Comparison of ENCODE assay signal across 14 mouse cellular contexts in the genomic region with DNA sequence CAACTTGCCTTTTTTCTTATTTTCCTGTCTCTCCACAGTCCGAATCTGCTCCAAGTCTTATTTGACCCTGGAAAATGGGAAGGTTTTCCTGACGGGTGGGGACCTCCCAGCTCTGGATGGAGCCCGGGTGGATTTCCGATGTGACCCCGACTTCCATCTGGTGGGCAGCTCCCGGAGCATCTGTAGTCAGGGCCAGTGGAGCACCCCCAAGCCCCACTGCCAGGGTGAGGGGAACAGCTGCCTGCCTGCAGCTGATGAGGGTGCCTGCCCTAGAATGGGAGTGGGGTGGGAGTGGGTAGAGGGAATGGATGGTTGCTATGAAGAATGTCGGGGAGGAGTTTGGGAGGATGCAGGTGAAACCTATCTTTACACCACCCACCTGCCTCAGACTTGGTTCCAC. TPM values are rescaled to one million over a fixed set of nuclear protein-coding genes. Genes with fewer than 3 reads are reported as not detected.
DNase-seq lines count a peak whose midpoint lies in the region; ATAC-seq and TF ChIP-seq lines count a peak whose summit lies in the region.
"Had no signal": no experiment of that assay in that cellular context is flagged by ENCODE, and none has a peak within 500 bp of the region (broad histone marks: within the 10 kb centered on the region; RNA-seq: fewer than 3 reads in every experiment).

No protein-coding gene starts in this region.

- ATAC-seq in hindbrain, embryonic 15.5 days (ENCODE audit: low FRiP score, low read depth) = no peak
- ATAC-seq in neural tube, embryonic 15.5 days (ENCODE audit: low FRiP score) = no peak
- no peak for ATAC-seq in liver, embryonic 12.5 days
- ATAC-seq: inflammation-experienced regulatory T-cells, adult 6 months had no signal

- TF ChIP-seq POLR2A in heart, adult 2 months (IDR thresholded peaks at IDR 0.05; ENCODE audit: insufficient read depth, low read depth, low read length) = no peak

- 63% methylated on average over 7 of the region's 7 CpGs for WGBS in hindbrain, embryonic 15.5 days
- 70% methylated on average over 7 of the region's 7 CpGs for WGBS in neural tube, embryonic 15.5 days
- 55% methylated on average over 7 of the region's 7 CpGs for WGBS in liver, embryonic 12.5 days (ENCODE audit: insufficient replicate concordance)
- 69% methylated on average over 7 of the region's 7 CpGs for WGBS in heart, adult 2 months

- no peak for TF ChIP-seq EP300 in heart, adult 2 months (IDR thresholded peaks at IDR 0.05; ENCODE audit: insufficient read depth, low read depth, low read length)

- H3K9ac ChIP-seq in hindbrain, embryonic 15.5 days = peak overlapping the region; percentile 100
- H3K9ac ChIP-seq in neural tube, embryonic 15.5 days (replicated peaks) = peak overlapping the region; percentile 48
- no peak overlapping the region for H3K9ac ChIP-seq in liver, embryonic 12.5 days
- H3K9ac ChIP-seq in heart, adult 2 months (ENCODE audit: low read depth, low read length) = no peak overlapping the region
- H3K9ac ChIP-seq: limb, embryonic 15.5 days had no signal

- no peaks in the 10 kb centered on the region for H3K9me3 ChIP-seq in hindbrain, embryonic 15.5 days
- no peaks in the 10 kb centered on the region for H3K9me3 ChIP-seq in neural tube, embryonic 15.5 days (replicated peaks)
- H3K9me3 ChIP-seq in liver, embryonic 12.5 days (replicated peaks) = no peaks in the 10 kb centered on the region
- H3K9me3 ChIP-seq: limb, embryonic 15.5 days had no signal

- peak overlapping the region; percentile 77 for H3K4me2 ChIP-seq in hindbrain, embryonic 15.5 days
- H3K4me2 ChIP-seq in neural tube, embryonic 15.5 days = peak overlapping the region; percentile 84
- H3K4me2 ChIP-seq in liver, embryonic 12.5 days = no peak overlapping the region
- H3K4me2 ChIP-seq: limb, embryonic 15.5 days had no signal

- intact Hi-C loops in heart, adult 2 months (cut with DNase I) = loop anchor here (2.0 to 5.0 kb wide), 3 partner anchors 134 to 211 kb away; partner anchors contain the start of genes Trim26 and Trim40

- peak overlapping the region; percentile 88 for H3K4me3 ChIP-seq in hindbrain, embryonic 15.5 days
- peak overlapping the region; percentile 90 for H3K4me3 ChIP-seq in neural tube, embryonic 15.5 days (replicated peaks)
- no peak overlapping the region for H3K4me3 ChIP-seq in liver, embryonic 12.5 days
- H3K4me3 ChIP-seq in heart, adult 2 months = no peak overlapping the region
- H3K4me3 ChIP-seq: limb, embryonic 15.5 days had no signal

- no peaks in the 10 kb centered on the region for H3K27me3 ChIP-seq in hindbrain, embryonic 15.5 days
- H3K27me3 ChIP-seq in neural tube, embryonic 15.5 days (replicated peaks) = no peaks in the 10 kb centered on the region
- peaks cover 98% of the 10 kb centered on the region for H3K27me3 ChIP-seq in liver, embryonic 12.5 days (replicated peaks)
- 0 out of 2 replicates have a peak, but pooled peaks cover 2% of the 10 kb centered on the region for H3K27me3 ChIP-seq in heart, adult 2 months (ENCODE audit: control insufficient read depth, insufficient read depth, low read length)

- H3K79me2 ChIP-seq in heart, adult 2 months (replicated peaks; ENCODE audit: control insufficient read depth, insufficient read depth, low read length) = no peaks in the 10 kb centered on the region

- H3K27ac ChIP-seq in hindbrain, embryonic 15.5 days (replicated peaks) = no peak overlapping the region
- H3K27ac ChIP-seq in neural tube, embryonic 15.5 days (replicated peaks) = 0 out of 2 replicates have a peak overlapping the region, but pooled peaks have one; percentile 97
- no peak overlapping the region for H3K27ac ChIP-seq in liver, embryonic 12.5 days
- H3K27ac ChIP-seq in heart, adult 2 months = no peak overlapping the region
- H3K27ac ChIP-seq: limb, embryonic 15.5 days; stomach, postnatal 0 days had no signal

- TF ChIP-seq CTCF in heart, adult 2 months (IDR thresholded peaks at IDR 0.05) = no peak; the same call in 1 of the 2 replicates

- no peaks in the 10 kb centered on the region for H3K36me3 ChIP-seq in hindbrain, embryonic 15.5 days
- H3K36me3 ChIP-seq in neural tube, embryonic 15.5 days = no peaks in the 10 kb centered on the region
- no peaks in the 10 kb centered on the region for H3K36me3 ChIP-seq in liver, embryonic 12.5 days
- no peaks in the 10 kb centered on the region for H3K36me3 ChIP-seq in heart, adult 2 months (ENCODE audit: control insufficient read depth, insufficient read depth, low read length)
- H3K36me3 ChIP-seq: limb, embryonic 15.5 days had no signal

- peaks cover 69% of the 10 kb centered on the region for H3K4me1 ChIP-seq in hindbrain, embryonic 15.5 days (replicated peaks)
- peaks cover 65% of the 10 kb centered on the region for H3K4me1 ChIP-seq in neural tube, embryonic 15.5 days
- peaks cover 34% of the 10 kb centered on the region for H3K4me1 ChIP-seq in liver, embryonic 12.5 days
- 0 out of 2 replicates have a peak, but pooled peaks cover 2% of the 10 kb centered on the region for H3K4me1 ChIP-seq in heart, adult 2 months (ENCODE audit: control insufficient read depth, insufficient read depth, low read length)

- peak; percentile 14 for DNase-seq in kidney, postnatal 10 days
- no peak for DNase-seq in kidney, postnatal 14 days
- peak; percentile 32 to 38 for DNase-seq in cerebellum, postnatal 10 days
- DNase-seq in heart, adult 2 months = no peak
- DNase-seq in urinary bladder, adult 18-20 months (ENCODE audit: low spot score in 2 of 2) = no peak
- DNase-seq: lung, postnatal 14 days had no signal

RNA-seq across cellular contexts. Expression of gene Gabbr1, which starts 2.6 kb away (rescaled TPM):
- 85.2 and 86.0 TPM in 2 replicates for polyA plus RNA-seq in hindbrain, embryonic 15.5 days (2015; fragmentation: Nextera tagmentation; extraction: Ambion mirVana)
- polyA plus RNA-seq in neural tube, embryonic 15.5 days (2015; fragmentation: Nextera tagmentation; extraction: Ambion mirVana) = 77.9 and 90.1 TPM in 2 replicates
- 1.1 and 1.6 TPM in 2 replicates for polyA plus RNA-seq in liver, embryonic 12.5 days (2016; fragmentation: Nextera tagmentation; extraction: Ambion mirVana)
- total RNA-seq in heart, adult 2 months (2021) = 1 to 10 TPM; 6.5 to 6.7 TPM
- polyA plus RNA-seq in heart, adult 2 months (2012; rRNA removed) = 15.5 and 17.4 TPM in 2 replicates

RNA-seq across cellular contexts. Expression of gene Mog, which starts 25.2 kb away (rescaled TPM):
- polyA plus RNA-seq in hindbrain, embryonic 15.5 days (2015; fragmentation: Nextera tagmentation; extraction: Ambion mirVana) = 2.3 TPM in 2 replicates
- polyA plus RNA-seq in neural tube, embryonic 15.5 days (2015; fragmentation: Nextera tagmentation; extraction: Ambion mirVana) = 1.5 and 2.0 TPM in 2 replicates
- not detected in 2 replicates for polyA plus RNA-seq in liver, embryonic 12.5 days (2016; fragmentation: Nextera tagmentation; extraction: Ambion mirVana)
- total RNA-seq in heart, adult 2 months (2021) = not detected
- 0.09 TPM in 1 of 2 replicates, not detected in the other for polyA plus RNA-seq in heart, adult 2 months (2012; rRNA removed)
- polyA plus RNA-seq: gonadal fat pad, adult 2 months; inflammation-experienced regulatory T-cells, adult 6 months; limb, embryonic 15.5 days had no signal

RNA-seq across cellular contexts. Expression of gene Olfr90, which starts 39.9 kb away (rescaled TPM):
- polyA plus RNA-seq in hindbrain, embryonic 15.5 days (2015; fragmentation: Nextera tagmentation; extraction: Ambion mirVana) = 0.08 TPM in 1 of 2 replicates, not detected in the other
- 0.06 TPM in 1 of 2 replicates, not detected in the other for polyA plus RNA-seq in neural tube, embryonic 15.5 days (2015; fragmentation: Nextera tagmentation; extraction: Ambion mirVana)
- not detected in 2 replicates for polyA plus RNA-seq in liver, embryonic 12.5 days (2016; fragmentation: Nextera tagmentation; extraction: Ambion mirVana)
- not detected for total RNA-seq in heart, adult 2 months (2021)
- polyA plus RNA-seq in heart, adult 2 months (2012; rRNA removed) = not detected in 2 replicates
- total RNA-seq: layer of hippocampus, adult 8-10 months had no signal
- polyA plus RNA-seq: gonadal fat pad, adult 2 months; limb, embryonic 15.5 days; stomach, postnatal 0 days had no signal

RNA-seq across cellular contexts. Expression of gene Zfp57, which starts 47.4 kb away (rescaled TPM):
- polyA plus RNA-seq in hindbrain, embryonic 15.5 days (2015; fragmentation: Nextera tagmentation; extraction: Ambion mirVana) = 222 and 250 TPM in 2 replicates
- 200 and 252 TPM in 2 replicates for polyA plus RNA-seq in neural tube, embryonic 15.5 days (2015; fragmentation: Nextera tagmentation; extraction: Ambion mirVana)
- polyA plus RNA-seq in liver, embryonic 12.5 days (2016; fragmentation: Nextera tagmentation; extraction: Ambion mirVana) = 11.2 and 11.8 TPM in 2 replicates
- total RNA-seq in heart, adult 2 months (2021) = 1 to 10 TPM in 1 of 2 experiments, under 1 TPM in 1; 0.94 to 1.4 TPM
- polyA plus RNA-seq in heart, adult 2 months (2012; rRNA removed) = 2.3 and 4.3 TPM in 2 replicates
- polyA plus RNA-seq: inflammation-experienced regulatory T-cells, adult 6 months had no signal

RNA-seq across cellular contexts. Expression of gene Olfr91, which starts 49.7 kb away (rescaled TPM):
- not detected in 2 replicates for polyA plus RNA-seq in hindbrain, embryonic 15.5 days (2015; fragmentation: Nextera tagmentation; extraction: Ambion mirVana)
- polyA plus RNA-seq in neural tube, embryonic 15.5 days (2015; fragmentation: Nextera tagmentation; extraction: Ambion mirVana) = not detected in 2 replicates
- not detected in 2 replicates for polyA plus RNA-seq in liver, embryonic 12.5 days (2016; fragmentation: Nextera tagmentation; extraction: Ambion mirVana)
- total RNA-seq in heart, adult 2 months (2021) = not detected
- not detected in 2 replicates for polyA plus RNA-seq in heart, adult 2 months (2012; rRNA removed)
- total RNA-seq: layer of hippocampus, adult 8-10 months had no signal
- polyA plus RNA-seq: gonadal fat pad, adult 2 months; limb, embryonic 15.5 days; stomach, postnatal 0 days had no signal

Comparison
In these comparisons a context has a peak if more than half of its experiments do, and no peak if none do; other contexts are left out.
1. DNase-seq: peak in kidney, postnatal 10 days (single experiment) and cerebellum, postnatal 10 days (2 of 2); none in kidney, postnatal 14 days (single experiment), heart, adult 2 months (0 of 2) and urinary bladder, adult 18-20 months (0 of 2).
2. H3K4me3 ChIP-seq: peak in hindbrain, embryonic 15.5 days (single experiment) and neural tube, embryonic 15.5 days (single experiment); none in liver, embryonic 12.5 days (single experiment) and heart, adult 2 months (single experiment).
3. H3K9ac ChIP-seq: peak in hindbrain, embryonic 15.5 days (single experiment) and neural tube, embryonic 15.5 days (single experiment); none in liver, embryonic 12.5 days (single experiment) and heart, adult 2 months (single experiment).